Mouse (Mus musculus) frontal cortex, adult (tissue): ENCODE data around the gene Borcs6.

Source experiments
- ATAC-seq: cut with Nextera tagmentation; 2 replicates; pipeline ENCODE4 v1.9.2; 2017; ENCODE audit warnings: mild to moderate bottlenecking, moderate library complexity, mixed read lengths; ENCODE audit not compliant: low TSS enrichment

Gene Borcs6

DNA sequence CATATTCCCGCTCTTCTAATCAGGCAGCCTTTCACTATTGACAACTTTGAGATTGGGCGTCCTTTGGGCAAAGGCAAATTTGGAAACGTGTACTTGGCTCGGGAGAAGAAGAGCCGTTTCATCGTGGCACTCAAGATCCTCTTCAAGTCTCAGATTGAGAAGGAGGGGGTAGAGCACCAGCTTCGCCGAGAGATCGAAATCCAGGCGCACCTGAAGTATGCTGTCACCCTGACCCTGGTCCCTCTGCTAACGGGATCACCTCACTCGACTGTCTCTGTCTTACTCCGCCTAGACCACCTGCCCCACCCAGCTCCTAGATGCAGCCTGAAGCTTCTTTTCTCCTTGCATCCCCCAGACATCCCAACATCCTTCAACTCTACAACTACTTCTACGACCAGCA, 11.4 kb upstream of the Borcs6 start:
- ATAC-seq: no peak

DNA sequence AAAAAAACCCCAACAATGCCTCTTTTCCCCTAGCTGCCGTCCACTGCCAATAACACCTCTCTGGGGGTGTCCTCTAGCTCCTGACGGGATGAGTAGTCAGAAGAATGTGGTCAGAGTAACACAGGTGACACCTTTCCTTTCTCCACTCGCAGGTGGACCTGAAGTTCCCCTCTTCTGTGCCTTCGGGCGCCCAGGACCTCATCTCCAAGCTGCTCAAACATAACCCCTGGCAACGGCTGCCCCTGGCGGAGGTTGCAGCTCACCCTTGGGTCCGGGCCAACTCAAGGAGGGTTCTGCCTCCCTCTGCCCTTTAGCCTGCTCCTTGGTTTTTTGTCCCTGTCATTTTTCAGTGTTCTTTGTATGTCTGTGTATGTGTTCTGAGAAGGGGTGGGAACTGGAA, 8.8 kb upstream of the Borcs6 start:
- ATAC-seq: no peak

- no peak for ATAC-seq
Measured at GRCm38 (mm10) chr11:69051771-69052170, 7.7 kb upstream of the Borcs6 start.

DNA sequence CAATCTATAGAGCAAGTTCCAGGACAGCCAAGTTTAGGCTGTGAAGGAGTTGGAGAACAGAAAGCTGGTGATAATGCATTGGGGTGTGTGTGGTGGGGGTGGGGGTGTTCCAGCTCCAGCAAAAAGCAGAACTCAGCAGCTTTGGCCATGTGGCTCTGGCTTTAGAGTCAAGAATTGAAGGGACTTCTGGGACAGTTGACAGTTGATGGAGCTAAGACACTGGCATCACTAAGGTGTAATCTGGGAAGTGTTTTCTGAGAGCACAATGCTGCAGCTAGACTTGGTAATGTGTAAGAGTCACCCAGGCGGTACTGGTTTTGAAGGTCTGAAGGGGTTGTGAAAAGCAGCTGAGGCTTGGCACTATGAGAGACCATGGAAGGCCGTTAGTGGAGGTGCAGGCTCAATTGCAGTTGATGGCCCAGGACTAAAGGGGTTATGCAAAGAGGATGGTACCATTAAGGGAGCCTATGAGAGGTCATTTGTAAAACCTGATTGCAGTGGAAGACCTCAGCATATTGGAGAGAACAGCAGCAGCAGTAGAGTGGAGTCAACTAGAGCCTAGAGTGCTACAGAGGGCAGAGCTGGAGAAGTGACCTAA, 6.6 kb upstream of the Borcs6 start:
- ATAC-seq: no peak

DNA sequence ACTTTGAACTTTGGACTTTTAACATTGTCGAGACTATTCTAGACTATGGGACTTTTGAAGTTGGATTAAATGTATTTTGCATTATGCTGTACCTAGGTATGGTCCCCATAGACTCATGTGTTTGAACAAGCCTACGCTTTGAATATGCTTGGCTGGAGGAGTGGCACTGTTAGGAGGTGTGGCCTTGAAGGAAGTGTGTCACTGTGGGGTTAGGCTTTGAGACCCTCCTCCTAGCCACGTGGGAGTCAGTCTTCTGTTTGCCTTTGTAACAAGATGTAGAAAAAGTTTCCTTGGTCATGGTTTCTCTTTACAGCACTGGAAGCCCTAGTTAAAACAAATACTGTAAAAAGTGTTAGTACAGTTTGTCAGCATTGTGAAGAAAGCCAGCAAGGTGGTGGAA, 5.7 kb upstream of the Borcs6 start:
- ATAC-seq: no peak

- ATAC-seq: no peak
Measured at GRCm38 (mm10) chr11:69058265-69058664, 1.3 kb upstream of the Borcs6 start.

- ATAC-seq: peak; percentile 15; the same call in 1 of the 2 replicates
Measured at GRCm38 (mm10) chr11:69058729-69059356, 674 bp upstream of the Borcs6 start.

DNA sequence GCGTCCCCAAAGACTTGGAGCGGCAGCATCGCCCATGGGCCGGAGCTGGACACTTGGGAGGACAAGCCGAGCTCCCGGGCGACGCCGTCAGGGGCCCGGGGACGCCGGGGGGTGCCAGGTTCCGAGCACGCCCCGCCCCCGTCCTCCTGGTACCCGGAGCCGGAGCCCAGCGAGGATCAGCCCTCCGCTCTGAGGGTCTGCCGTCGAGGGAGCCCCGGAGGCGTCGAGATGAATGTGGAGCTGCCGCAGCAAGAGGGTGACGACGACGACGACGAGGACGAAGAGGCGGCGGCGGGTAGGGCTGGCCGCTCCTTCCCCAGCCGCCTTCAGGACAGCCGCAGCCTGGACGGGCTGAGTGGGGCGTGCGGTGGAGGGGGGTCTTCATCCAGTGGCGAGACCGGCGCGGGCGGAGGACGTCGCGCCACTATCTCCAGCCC, 476 bp downstream of the Borcs6 start:
- peak; percentile 3; the same call in 1 of the 2 replicates for ATAC-seq

DNA sequence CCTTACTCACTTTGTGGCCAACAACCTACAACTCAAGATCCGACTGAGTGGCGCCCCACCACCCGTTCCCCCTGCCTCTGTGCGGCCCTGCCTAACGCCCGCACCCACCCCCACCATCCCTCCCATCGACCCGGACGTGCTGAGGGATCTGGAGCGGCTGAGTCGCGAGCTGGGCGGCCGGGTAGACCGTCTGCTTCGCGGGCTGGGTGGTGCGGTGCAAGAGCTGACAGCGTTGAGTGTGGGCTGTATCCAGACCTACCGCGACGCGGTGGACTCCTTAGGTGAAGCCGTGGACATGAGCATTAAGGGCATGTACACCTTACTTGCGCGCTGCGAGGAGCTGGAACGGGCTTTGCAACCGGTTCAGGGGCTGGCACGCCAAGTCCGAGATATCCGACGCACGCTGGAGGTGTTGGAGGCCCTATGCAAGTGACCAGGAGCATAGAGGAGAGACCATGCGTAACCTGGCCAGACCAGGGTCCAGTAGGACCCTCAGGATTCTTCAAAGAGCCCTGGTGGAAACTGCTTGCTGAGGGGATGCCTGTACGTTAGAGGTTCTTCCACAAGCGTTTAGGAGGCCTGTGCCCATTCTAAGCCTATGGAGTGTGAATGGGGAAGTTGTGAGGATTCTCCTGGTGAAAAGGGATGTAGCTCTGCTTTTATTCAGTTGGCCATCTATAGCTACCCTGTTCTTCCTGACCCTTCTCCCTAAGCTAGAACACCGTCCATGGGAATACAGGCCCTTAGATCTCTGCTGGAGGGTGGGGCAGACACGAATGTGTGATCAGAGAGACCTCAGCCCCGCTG, 1.1 kb downstream of the Borcs6 start:
- ATAC-seq: no peak

- ATAC-seq: no peak
Measured at GRCm38 (mm10) chr11:69061255-69061912, 1.9 kb downstream of the Borcs6 start.

GRCm38 (mm10) chr11:69062194-69062760, 2.8 kb downstream of the Borcs6 start:
- ATAC-seq: no peak

DNA sequence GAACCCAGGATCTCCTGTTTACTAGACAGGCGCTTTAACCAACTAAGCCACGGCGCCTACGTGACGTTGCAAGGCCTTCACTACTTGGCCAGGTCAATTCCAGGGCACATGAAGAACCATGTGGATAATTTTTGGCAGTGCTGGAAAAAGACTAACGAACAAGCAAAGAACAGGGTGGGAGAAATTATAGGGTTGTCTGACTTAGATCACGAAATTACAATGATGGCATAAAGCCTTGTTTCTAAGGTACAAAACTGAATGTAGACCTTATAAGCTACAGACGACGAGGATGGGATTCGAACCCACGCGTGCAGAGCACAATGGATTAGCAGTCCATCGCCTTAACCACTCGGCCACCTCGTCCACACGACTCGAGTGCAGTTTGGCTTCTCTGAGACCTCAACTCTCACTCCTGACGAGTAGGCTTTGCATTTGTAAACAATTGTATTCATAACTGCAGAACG, 3.3 kb downstream of the Borcs6 start:
- ATAC-seq: no peak

- no peak for ATAC-seq
Measured at GRCm38 (mm10) chr11:69063413-69064201, 4.1 kb downstream of the Borcs6 start.

GRCm38 (mm10) chr11:69064259-69065133, 5.0 kb downstream of the Borcs6 start:
- ATAC-seq: no peak

DNA sequence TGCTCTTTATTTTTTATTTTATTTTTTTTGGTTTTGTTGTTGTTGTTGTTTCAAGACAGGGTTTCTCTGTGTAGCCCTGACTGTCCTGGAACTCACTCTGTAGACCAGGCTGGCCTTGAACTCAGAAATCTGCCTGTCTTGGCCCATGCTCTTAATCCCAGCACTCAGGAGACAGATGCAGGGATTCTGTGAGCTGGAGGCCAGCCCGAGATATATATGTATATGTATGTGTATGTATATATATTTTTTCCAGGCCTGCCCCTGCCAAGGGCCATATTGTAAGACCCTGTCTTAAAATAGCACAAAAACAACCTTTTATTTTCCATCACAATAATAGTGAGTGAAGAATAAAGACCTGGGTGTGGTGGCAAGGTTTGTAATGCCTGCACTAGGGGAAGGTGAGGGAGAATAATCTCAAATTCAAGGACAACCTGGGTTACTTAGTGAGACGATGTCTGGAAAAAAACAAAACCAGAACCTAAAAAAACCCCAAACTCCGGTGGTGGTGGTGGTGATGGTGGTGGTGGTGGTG, 5.9 kb downstream of the Borcs6 start:
- ATAC-seq: no peak

GRCm38 (mm10) chr11:69066163-69066861, 6.8 kb downstream of the Borcs6 start:
- peak; percentile 20; the same call in 1 of the 2 replicates for ATAC-seq

DNA sequence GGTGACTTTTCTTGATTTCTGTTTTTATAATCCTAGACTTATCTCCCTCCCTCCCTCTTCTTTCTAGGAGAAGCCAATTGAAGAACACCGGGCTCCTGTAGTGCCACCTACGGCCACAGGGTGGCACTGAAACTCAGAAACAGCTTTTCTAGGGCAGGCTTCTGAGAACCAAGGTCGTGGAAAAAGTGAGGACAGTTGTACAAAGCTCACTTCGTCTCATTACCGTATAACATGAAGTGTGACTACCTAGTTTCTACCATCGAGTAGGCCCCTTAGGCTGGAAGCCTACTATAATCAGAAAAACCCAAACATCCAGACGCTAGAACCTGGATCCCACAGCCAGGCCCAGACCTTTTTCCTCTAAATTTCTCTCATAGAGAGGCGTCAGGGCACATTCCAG, 7.4 kb downstream of the Borcs6 start:
- ATAC-seq: no peak

GRCm38 (mm10) chr11:69067601-69068000, 8.1 kb downstream of the Borcs6 start:
- ATAC-seq: no peak

DNA sequence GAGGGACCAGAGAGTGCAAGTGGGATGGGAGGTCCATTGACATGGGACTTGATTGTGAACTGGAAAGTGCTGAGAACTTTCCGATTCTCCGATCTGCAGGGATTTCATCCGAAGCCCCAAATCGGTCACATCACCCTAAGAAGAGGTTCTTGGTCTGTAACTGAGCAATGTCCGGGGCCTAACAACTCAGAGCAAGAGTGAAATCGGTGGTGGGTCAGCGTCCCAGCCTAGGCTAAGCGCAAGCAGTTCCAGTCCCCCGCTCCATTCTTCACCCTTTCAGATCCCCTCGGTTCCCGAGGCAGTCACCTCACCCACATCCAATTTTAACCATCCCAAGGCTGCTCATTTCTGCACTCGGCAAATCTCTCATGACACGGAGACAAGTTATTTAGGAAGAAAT, 10.6 kb downstream of the Borcs6 start:
- ATAC-seq: no peak
